Mouse (Mus musculus) E14TG2a.4 (cell line): Measurements from ENCODE around the gene Espn.

ENCODE experiments used
- H3K27me3 ChIP-seq: 2 replicates; pipeline ENCODE4 v1.6.1; 2014; ENCODE audit warnings: low read length, control low read depth; ENCODE audit not compliant: insufficient read depth
- H3K36me3 ChIP-seq: 2 replicates; pipeline ENCODE4 v1.6.1; 2014; ENCODE audit warnings: low read length, control low read depth; ENCODE audit not compliant: insufficient read depth
- H3K4me1 ChIP-seq: replicated peaks from 2 replicates; pipeline ENCODE4 v1.6.1; 2014; ENCODE audit warnings: low read depth, low read length, control low read depth
- H3K4me3 ChIP-seq: replicated peaks from 2 replicates; pipeline ENCODE4 v1.5.1; 2014; ENCODE audit warnings: mild to moderate bottlenecking, low read length
- H3K9me3 ChIP-seq: 2 replicates; pipeline ENCODE4 v1.6.1; 2014; ENCODE audit warnings: low read length, control low read depth
- CTCF ChIP-seq: conservative IDR thresholded peaks from 2 replicates; pipeline ENCODE4 v1.5.1; 2014; ENCODE audit warnings: low read length
- NANOG ChIP-seq: IDR thresholded peaks from 2 replicates; pipeline ENCODE4 v1.6.1; 2014; ENCODE audit warnings: borderline replicate concordance, low read length, mixed read lengths
- POU5F1 ChIP-seq: IDR thresholded peaks from 2 replicates; pipeline ENCODE4 v1.6.1; 2014; ENCODE audit warnings: low read length, borderline replicate concordance

Espn gene

GRCm38 (mm10) chr4:152151966-152152544 lies at the start of gene Espn:
TSS of gene Espn (minus strand) at chr4:152152371.
- H3K27me3 ChIP-seq, result peaks cover 67% of the 10 kb centered on the region
- H3K4me3 ChIP-seq, result peak within 1 kb of the TSS; percentile 89
- TF ChIP-seq NANOG (no peak), CTCF (no peak), POU5F1 (no peak)
- no peaks in the 10 kb centered on the region for H3K9me3 ChIP-seq
- peaks cover 33% of the 10 kb centered on the region for H3K4me1 ChIP-seq
- H3K36me3 ChIP-seq, result no peaks in the 10 kb centered on the region

DNA sequence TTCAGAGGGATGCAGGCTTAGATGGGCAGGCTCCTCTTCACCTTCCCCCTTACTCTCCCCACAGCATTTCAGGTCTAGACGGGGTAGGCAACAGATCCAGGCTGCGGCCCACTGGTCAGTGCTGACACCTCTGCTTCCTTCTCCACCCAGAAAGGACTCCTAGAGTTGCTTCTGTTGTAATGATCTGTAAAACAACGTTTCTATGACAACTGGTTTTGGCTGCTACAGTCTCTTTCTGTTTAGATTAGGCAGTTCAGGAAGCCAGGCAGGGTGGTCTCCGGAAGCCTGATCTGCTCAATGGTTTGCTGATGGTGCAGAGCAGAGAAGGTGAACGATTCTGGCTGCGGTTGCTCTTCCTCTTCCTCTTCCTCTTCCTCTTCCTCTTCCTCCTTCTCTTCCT lies 49.3 kb upstream of the Espn start:
- Histone ChIP-seq H3K36me3 (peaks cover 11% of the 10 kb centered on the region), H3K27me3 (no peaks in the 10 kb centered on the region), H3K4me1 (peaks cover 67% of the 10 kb centered on the region), H3K4me3 (no peak overlapping the region), H3K9me3 (no peaks in the 10 kb centered on the region)
- TF ChIP-seq CTCF, result no peak
- no peak for TF ChIP-seq NANOG
- TF ChIP-seq POU5F1, result no peak

- Histone ChIP-seq H3K4me3 (no peak overlapping the region), H3K9me3 (no peaks in the 10 kb centered on the region), H3K36me3 (peaks cover 7% of the 10 kb centered on the region; the same call in 1 of the 2 replicates), H3K4me1 (peaks cover 78% of the 10 kb centered on the region), H3K27me3 (no peaks in the 10 kb centered on the region)
- TF ChIP-seq CTCF (no peak), NANOG (no peak), POU5F1 (no peak)
These were observed 47.4 kb upstream of the Espn start for GRCm38 (mm10) chr4:152199617-152200016.

- H3K4me3 ChIP-seq, result no peak overlapping the region
- peaks cover 7% of the 10 kb centered on the region; the same call in 1 of the 2 replicates for H3K36me3 ChIP-seq
- no peak for TF ChIP-seq POU5F1
- TF ChIP-seq CTCF, result no peak
- no peak for TF ChIP-seq NANOG
- H3K27me3 ChIP-seq, result no peaks in the 10 kb centered on the region
- H3K9me3 ChIP-seq, result no peaks in the 10 kb centered on the region
- peaks cover 80% of the 10 kb centered on the region for H3K4me1 ChIP-seq
These were observed 45.4 kb upstream of the Espn start for GRCm38 (mm10) chr4:152197545-152197944.

DNA sequence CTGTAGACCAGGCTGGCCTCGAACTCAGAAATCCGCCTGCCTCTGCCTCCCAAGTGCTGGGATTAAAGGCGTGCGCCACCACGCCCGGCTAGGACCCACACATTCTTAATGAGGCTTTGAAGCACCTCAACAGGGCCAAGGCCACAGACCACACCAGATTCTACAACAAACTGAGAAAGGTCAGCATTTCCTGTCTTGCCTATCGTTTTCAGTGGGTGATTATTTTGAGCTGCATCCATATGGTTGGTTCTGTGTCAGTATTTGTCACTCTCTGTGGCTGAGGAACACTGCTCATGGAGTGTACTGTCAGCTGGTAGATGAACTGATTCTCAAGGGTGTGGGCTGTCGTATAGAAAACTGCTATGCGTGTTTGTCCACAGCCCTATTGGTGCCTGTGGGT lies 44.1 kb upstream of the Espn start:
- TF ChIP-seq NANOG (no peak), CTCF (no peak), POU5F1 (no peak)
- Histone ChIP-seq H3K36me3 (peaks cover 7% of the 10 kb centered on the region; the same call in 1 of the 2 replicates), H3K27me3 (no peaks in the 10 kb centered on the region), H3K4me3 (no peak overlapping the region), H3K4me1 (peaks cover 80% of the 10 kb centered on the region), H3K9me3 (no peaks in the 10 kb centered on the region)

DNA sequence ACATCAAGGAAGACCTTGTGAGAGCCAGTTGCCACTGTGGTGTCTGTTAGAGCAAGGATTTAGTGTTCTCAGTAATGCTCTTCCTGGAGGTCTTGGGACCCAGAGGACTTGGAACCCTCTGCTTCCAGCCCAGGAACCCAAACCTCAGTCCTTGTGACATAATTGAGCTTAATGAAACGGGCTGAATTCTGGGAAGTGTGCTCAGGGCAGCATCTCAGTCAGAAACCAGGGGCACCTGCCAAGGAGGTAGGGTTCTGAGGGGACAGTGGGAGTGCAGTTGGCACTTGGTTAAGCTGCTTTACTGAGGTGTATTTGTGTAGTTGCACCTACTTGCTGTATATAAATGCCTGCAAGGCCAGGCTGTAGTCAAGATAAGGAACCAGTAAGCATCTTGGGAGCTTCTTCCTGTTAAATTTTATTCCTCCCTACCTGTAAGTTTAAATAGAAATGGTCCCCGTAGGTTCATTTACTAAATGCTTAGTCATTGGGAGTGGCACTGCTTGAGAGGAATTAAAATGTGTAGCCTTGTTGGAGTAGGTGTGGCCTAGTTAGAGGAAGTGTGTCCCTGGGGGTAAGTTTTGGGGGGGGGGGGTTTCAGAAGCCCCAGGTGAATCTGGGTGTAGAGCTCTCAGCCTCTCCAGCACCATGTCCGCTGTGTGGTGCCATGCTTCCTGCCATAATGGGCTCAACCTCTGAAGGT lies 42.5 kb upstream of the Espn start:
- H3K27me3 ChIP-seq, result no peaks in the 10 kb centered on the region
- peaks cover 80% of the 10 kb centered on the region for H3K4me1 ChIP-seq
- no peak overlapping the region for H3K4me3 ChIP-seq
- no peaks in the 10 kb centered on the region for H3K9me3 ChIP-seq
- peaks cover 3% of the 10 kb centered on the region; the same call in 1 of the 2 replicates for H3K36me3 ChIP-seq
- TF ChIP-seq NANOG, result no peak
- TF ChIP-seq CTCF, result no peak
- no peak for TF ChIP-seq POU5F1

DNA sequence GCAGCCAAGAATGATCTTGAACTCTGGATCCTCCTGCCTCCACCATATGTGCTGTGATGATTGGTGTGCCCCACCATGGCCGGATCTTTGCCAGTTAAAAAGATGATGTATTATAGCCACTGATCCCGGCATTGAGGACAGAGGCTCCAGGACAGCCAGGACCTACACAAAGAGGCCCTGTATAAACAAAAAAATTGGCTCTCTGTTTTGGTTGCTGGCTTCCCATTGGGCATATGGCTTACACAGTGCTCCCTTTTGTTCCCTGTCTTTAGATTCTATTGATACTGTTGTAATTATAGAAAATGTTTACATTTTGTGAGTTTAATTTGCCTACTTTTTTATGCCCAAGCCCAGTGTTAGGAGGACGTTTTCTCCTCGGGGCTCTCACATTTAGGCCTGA lies 40.4 kb upstream of the Espn start:
- Histone ChIP-seq H3K4me3 (no peak overlapping the region), H3K36me3 (no peaks in the 10 kb centered on the region), H3K4me1 (peaks cover 95% of the 10 kb centered on the region), H3K27me3 (no peaks in the 10 kb centered on the region), H3K9me3 (no peaks in the 10 kb centered on the region)
- TF ChIP-seq POU5F1, result no peak
- TF ChIP-seq NANOG, result no peak
- no peak for TF ChIP-seq CTCF

DNA sequence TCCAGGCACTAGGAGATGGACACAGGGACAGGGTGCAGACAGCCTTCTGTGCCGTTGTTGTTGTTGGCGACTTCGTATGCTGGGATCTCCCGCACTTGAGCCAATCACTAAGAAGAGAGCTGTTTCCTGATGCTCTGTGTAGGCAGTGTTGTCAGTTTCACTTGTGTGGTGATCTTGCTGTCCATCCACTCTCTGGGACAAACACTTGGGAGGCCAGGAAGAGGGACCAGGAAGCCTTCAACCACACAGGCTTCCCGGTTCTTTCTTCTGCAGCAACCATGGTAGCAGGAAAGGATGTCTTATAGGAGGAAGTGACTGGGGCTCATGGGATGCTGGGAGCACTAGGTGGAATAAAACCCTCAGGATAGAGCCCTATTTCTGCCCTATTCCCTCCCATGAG lies 38.5 kb upstream of the Espn start:
- no peaks in the 10 kb centered on the region for H3K36me3 ChIP-seq
- peak overlapping the region; percentile 0; the same call in 1 of the 2 replicates for H3K4me3 ChIP-seq
- H3K4me1 ChIP-seq, result peaks cover 96% of the 10 kb centered on the region
- H3K27me3 ChIP-seq, result no peaks in the 10 kb centered on the region
- no peaks in the 10 kb centered on the region for H3K9me3 ChIP-seq
- TF ChIP-seq NANOG (no peak), POU5F1 (no peak)

- peaks cover 95% of the 10 kb centered on the region for H3K4me1 ChIP-seq
- no peaks in the 10 kb centered on the region for H3K36me3 ChIP-seq
- peak overlapping the region; percentile 0; the same call in 1 of the 2 replicates for H3K4me3 ChIP-seq
- no peaks in the 10 kb centered on the region for H3K9me3 ChIP-seq
- no peak for TF ChIP-seq POU5F1
- no peak for TF ChIP-seq CTCF
- TF ChIP-seq NANOG, result no peak
- H3K27me3 ChIP-seq, result no peaks in the 10 kb centered on the region
These were observed 38.0 kb upstream of the Espn start for GRCm38 (mm10) chr4:152190096-152190653.
